Mouse (Mus musculus) C2C12 (cell line): Measurements from ENCODE around the gene Gm10959. TPM values are rescaled to one million over a fixed set of nuclear protein-coding genes. Genes with fewer than 3 reads are reported as not detected.

Experiments
- H3K27me3 ChIP-seq: one replicate; pipeline ENCODE4 v1.6.1; 2011; ENCODE audit not compliant: control insufficient read depth, insufficient read depth, insufficient read length
- H3K36me3 ChIP-seq: one replicate; pipeline ENCODE4 v1.6.1; 2011; ENCODE audit not compliant: control insufficient read depth, insufficient read depth
- H3K4me3 ChIP-seq: one replicate; pipeline ENCODE4 v1.5.1; 2011; ENCODE audit warnings: mild to moderate bottlenecking, control low read depth; ENCODE audit not compliant: poor library complexity, insufficient read depth, severe bottlenecking
- H3K79me2 ChIP-seq: one replicate; pipeline ENCODE4 v1.6.1; 2011; ENCODE audit not compliant: control insufficient read depth, insufficient read depth
- H3K79me3 ChIP-seq: one replicate; pipeline ENCODE4 v1.6.1; 2011; ENCODE audit warnings: low read depth, control low read depth
- H3ac ChIP-seq: one replicate; pipeline ENCODE3; 2011; ENCODE audit warnings: low read depth; ENCODE audit not compliant: control insufficient read depth, insufficient read length
- CEBPB ChIP-seq: IDR thresholded peaks from one replicate; pipeline ENCODE4 v1.6.1; 2011; ENCODE audit warnings: low read depth, mild to moderate bottlenecking, control low read depth, moderate library complexity
- CTCF ChIP-seq: IDR thresholded peaks from one replicate; pipeline ENCODE4 v1.5.1; 2011; ENCODE audit not compliant: control insufficient read depth, insufficient read depth, insufficient read length
- FOSL1 ChIP-seq: IDR thresholded peaks from one replicate; pipeline ENCODE4 v1.8.0; 2011; ENCODE audit warnings: mild to moderate bottlenecking, low read length; ENCODE audit not compliant: poor library complexity, insufficient read depth, severe bottlenecking
- MAX ChIP-seq: IDR thresholded peaks from one replicate; pipeline ENCODE4 v1.6.1; 2011; ENCODE audit warnings: mild to moderate bottlenecking, control low read depth
- MYOD1 ChIP-seq: IDR thresholded peaks from one replicate; pipeline ENCODE4 v1.6.1; 2011; ENCODE audit warnings: low read depth; ENCODE audit not compliant: control insufficient read depth, insufficient read length
- MYOG ChIP-seq: IDR thresholded peaks from one replicate; pipeline ENCODE4 v1.6.1; 2011; ENCODE audit not compliant: control insufficient read depth, insufficient read length; ENCODE audit errors: extremely low read depth
- USF1 ChIP-seq: IDR thresholded peaks from one replicate; pipeline ENCODE4 v1.6.1; 2011; ENCODE audit warnings: low read depth, mild to moderate bottlenecking, control low read depth, moderate library complexity
- polyA plus RNA-seq: library from polyadenylated mRNA; unstranded; fragments of >200 nt; fragmentation: generic; extraction: Trizol; gene quantifications from one replicate; pipeline ENCODE4 v1.2.1, GENCODE M21; 2012; ENCODE audit warnings: missing spikeins

Gene Gm10959
- polyA plus RNA-seq, 1 experiment: not detected

- H3K27me3 ChIP-seq: no peaks in the 10 kb centered on the region
- TF ChIP-seq FOSL1 (no peak), CEBPB (no peak), MYOG (no peak), MAX (no peak), CTCF (no peak), MYOD1 (no peak), USF1 (no peak)
- no peaks in the 10 kb centered on the region for H3K79me3 ChIP-seq
Measured at GRCm38 (mm10) chr3:122887505-122888301, 31.5 kb downstream of the Gm10959 start.

GRCm38 (mm10) chr3:122878705-122879315, 40.4 kb downstream of the Gm10959 start:
- Histone ChIP-seq H3K4me3 (no peak overlapping the region), H3ac (no peak overlapping the region), H3K27me3 (no peaks in the 10 kb centered on the region), H3K36me3 (no peaks in the 10 kb centered on the region), H3K79me2 (no peaks in the 10 kb centered on the region), H3K79me3 (no peaks in the 10 kb centered on the region)
- TF ChIP-seq CEBPB (no peak), MAX (no peak), USF1 (no peak), CTCF (no peak), FOSL1 (no peak), MYOD1 (no peak), MYOG (no peak)

More at GRCm38 (mm10) chr3:122887505-122888301, 31.5 kb downstream of the Gm10959 start:
- Histone ChIP-seq H3K4me3 (no peak overlapping the region), H3K36me3 (no peaks in the 10 kb centered on the region), H3ac (no peak overlapping the region), H3K79me2 (no peaks in the 10 kb centered on the region)

GRCm38 (mm10) chr3:122877543-122877942, 41.6 kb downstream of the Gm10959 start:
- no peaks in the 10 kb centered on the region for H3K36me3 ChIP-seq
- no peaks in the 10 kb centered on the region for H3K79me3 ChIP-seq
- H3K4me3 ChIP-seq: no peak overlapping the region
- TF ChIP-seq USF1 (no peak), CTCF (no peak), MYOG (no peak), MAX (no peak), FOSL1 (no peak), CEBPB (no peak), MYOD1 (no peak)
- no peak overlapping the region for H3ac ChIP-seq
- no peaks in the 10 kb centered on the region for H3K79me2 ChIP-seq
- H3K27me3 ChIP-seq: no peaks in the 10 kb centered on the region

GRCm38 (mm10) chr3:122876870-122877269, 42.3 kb downstream of the Gm10959 start:
- H3K27me3 ChIP-seq: no peaks in the 10 kb centered on the region
- H3ac ChIP-seq: no peak overlapping the region
- no peaks in the 10 kb centered on the region for H3K79me2 ChIP-seq
- H3K79me3 ChIP-seq: no peaks in the 10 kb centered on the region
- H3K36me3 ChIP-seq: no peaks in the 10 kb centered on the region
- no peak for TF ChIP-seq CTCF
- no peak for TF ChIP-seq MYOG
- no peak for TF ChIP-seq USF1
- TF ChIP-seq FOSL1: no peak
- TF ChIP-seq MYOD1: no peak
- TF ChIP-seq CEBPB: no peak
- no peak for TF ChIP-seq MAX
- H3K4me3 ChIP-seq: no peak overlapping the region

- Histone ChIP-seq H3K27me3 (no peaks in the 10 kb centered on the region), H3K79me3 (no peaks in the 10 kb centered on the region), H3ac (no peak overlapping the region), H3K36me3 (no peaks in the 10 kb centered on the region), H3K4me3 (no peak overlapping the region), H3K79me2 (no peaks in the 10 kb centered on the region)
- TF ChIP-seq USF1 (no peak), CTCF (no peak), MYOD1 (no peak), CEBPB (no peak), MYOG (no peak), FOSL1 (no peak), MAX (no peak)
Measured at GRCm38 (mm10) chr3:122871596-122871995, 47.6 kb downstream of the Gm10959 start.
